Mouse (Mus musculus): ENCODE data around the gene Ube2v1. TPM values are rescaled to one million over a fixed set of nuclear protein-coding genes. Genes with fewer than 3 reads are reported as not detected.

The Ube2v1 gene
- total RNA-seq, 1 experiment: 115 TPM

GRCm38 (mm10) chr2:167563035-167563434 lies 68.9 kb downstream of the Ube2v1 start:
- TF ChIP-seq ZNF384 (IDR thresholded peaks at IDR 0.05; ENCODE audit: low read depth, low read length): no peak
- no peak for TF ChIP-seq CHD2 (IDR thresholded peaks at IDR 0.05; ENCODE audit: low read depth, low read length)
- TF ChIP-seq ZC3H11A (IDR thresholded peaks at IDR 0.05; ENCODE audit: borderline replicate concordance, low read depth, low read length): no peak
- no peak for TF ChIP-seq MAFK (IDR thresholded peaks at IDR 0.05; ENCODE audit: insufficient read depth, low read depth, low read length)
- TF ChIP-seq HCFC1 (IDR thresholded peaks at IDR 0.05; ENCODE audit: borderline replicate concordance, insufficient read depth, low read length): no peak
- Histone ChIP-seq H3K4me1 (ENCODE audit: control insufficient read depth in 2 of 2, insufficient read depth in 2 of 2, low read length in 2 of 2, poor library complexity in 1 of 2) (peaks cover 0 to 18% of the 10 kb centered on the region in 2 experiments; a peak in 3 of 4 replicates), H3K9me3 (ENCODE audit: control insufficient read depth, insufficient read depth, low read depth, low read length) (no peaks in the 10 kb centered on the region), H3K9ac (ENCODE audit: insufficient read depth, low read depth, low read length, poor library complexity, severe bottlenecking) (no peak overlapping the region), H3K27ac (ENCODE audit: insufficient read depth, low read depth, low read length, poor library complexity, severe bottlenecking) (no peak overlapping the region), H3K36me3 (ENCODE audit: control insufficient read depth, insufficient read depth, low read length, poor library complexity, severe bottlenecking) (no peaks in the 10 kb centered on the region), H3K4me3 (ENCODE audit: insufficient read depth in 1 of 2, low read depth in 1 of 2, low read length in 2 of 2, poor library complexity in 1 of 2, severe bottlenecking in 1 of 2) (no peak overlapping the region)
- in situ Hi-C loops (cut with MboI; ENCODE audit: low sequenced_read_pairs in 2 of 2, unreplicated experiment in 2 of 2): no loop called here
- DNase-seq (ENCODE audit: low read depth, low spot score): no peak

DNA sequence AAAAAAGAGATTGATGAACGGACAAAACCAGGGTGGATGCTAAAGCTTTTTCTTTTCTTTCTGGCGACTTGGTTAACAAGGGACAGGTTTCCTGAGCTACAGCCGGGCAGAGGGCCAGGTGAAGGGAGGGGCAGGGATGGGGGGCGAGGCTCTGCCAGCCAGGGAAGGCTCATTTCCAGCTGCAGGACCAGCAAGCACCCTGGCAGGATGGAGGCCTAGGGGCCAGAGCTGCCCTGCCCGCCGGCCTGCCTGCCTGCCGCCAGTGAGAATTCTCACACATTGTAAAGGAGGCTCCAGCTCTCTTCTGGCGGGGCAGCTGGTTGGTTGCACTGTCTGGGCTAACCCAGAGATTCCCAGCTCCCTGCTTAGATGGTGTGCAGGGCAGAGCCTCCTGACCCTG lies 69.8 kb downstream of the Ube2v1 start:
- no peak for DNase-seq (ENCODE audit: low read depth, low spot score)
- peaks cover 0 to 18% of the 10 kb centered on the region in 2 experiments; a peak in 3 of 4 replicates for H3K4me1 ChIP-seq (ENCODE audit: control insufficient read depth in 2 of 2, insufficient read depth in 2 of 2, low read length in 2 of 2, poor library complexity in 1 of 2)
- no peak overlapping the region for H3K4me3 ChIP-seq (ENCODE audit: insufficient read depth in 1 of 2, low read depth in 1 of 2, low read length in 2 of 2, poor library complexity in 1 of 2, severe bottlenecking in 1 of 2)
- in situ Hi-C loops (cut with MboI; ENCODE audit: low sequenced_read_pairs in 2 of 2, unreplicated experiment in 2 of 2): no loop called here
- H3K9ac ChIP-seq (ENCODE audit: insufficient read depth, low read depth, low read length, poor library complexity, severe bottlenecking): no peak overlapping the region
- no peaks in the 10 kb centered on the region for H3K36me3 ChIP-seq (ENCODE audit: control insufficient read depth, insufficient read depth, low read length, poor library complexity, severe bottlenecking)
- no peak for TF ChIP-seq ZC3H11A (IDR thresholded peaks at IDR 0.05; ENCODE audit: borderline replicate concordance, low read depth, low read length)
- no peak for TF ChIP-seq ZNF384 (IDR thresholded peaks at IDR 0.05; ENCODE audit: low read depth, low read length)
- no peak for TF ChIP-seq HCFC1 (IDR thresholded peaks at IDR 0.05; ENCODE audit: borderline replicate concordance, insufficient read depth, low read length)
- no peak for TF ChIP-seq CHD2 (IDR thresholded peaks at IDR 0.05; ENCODE audit: low read depth, low read length)
- no peak for TF ChIP-seq MAFK (IDR thresholded peaks at IDR 0.05; ENCODE audit: insufficient read depth, low read depth, low read length)
- no peaks in the 10 kb centered on the region for H3K9me3 ChIP-seq (ENCODE audit: control insufficient read depth, insufficient read depth, low read depth, low read length)
- H3K27ac ChIP-seq (ENCODE audit: insufficient read depth, low read depth, low read length, poor library complexity, severe bottlenecking): no peak overlapping the region

DNA sequence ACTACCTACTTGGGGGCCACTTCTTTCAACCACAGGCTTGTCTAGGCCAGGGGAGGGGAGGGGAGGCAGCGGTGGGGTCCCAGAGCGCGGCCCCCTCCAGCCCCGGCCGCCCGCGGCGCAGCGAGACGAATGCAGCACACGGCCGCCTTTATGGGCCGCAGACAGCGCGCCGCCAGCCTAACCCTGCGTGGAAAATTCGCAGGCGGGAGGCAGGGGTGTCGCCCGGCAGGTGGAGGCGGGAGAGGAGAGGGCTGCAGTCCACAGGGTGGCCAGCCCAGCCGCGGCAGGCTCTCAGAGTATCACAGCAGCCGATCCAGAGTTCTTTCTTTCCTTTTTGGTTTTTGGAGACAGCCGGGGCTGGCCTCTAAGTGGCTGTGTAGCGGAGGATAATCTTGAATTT lies 72.5 kb downstream of the Ube2v1 start:
- Histone ChIP-seq H3K4me1 (ENCODE audit: control insufficient read depth in 2 of 2, insufficient read depth in 2 of 2, low read length in 2 of 2, poor library complexity in 1 of 2) (peaks cover 0 to 18% of the 10 kb centered on the region in 2 experiments; a peak in 3 of 4 replicates), H3K4me3 (ENCODE audit: insufficient read depth in 1 of 2, low read depth in 1 of 2, low read length in 2 of 2, poor library complexity in 1 of 2, severe bottlenecking in 1 of 2) (peak overlapping the region; percentile 24 to 41; a peak in 3 of 4 replicates), H3K36me3 (ENCODE audit: control insufficient read depth, insufficient read depth, low read length, poor library complexity, severe bottlenecking) (no peaks in the 10 kb centered on the region), H3K27ac (ENCODE audit: insufficient read depth, low read depth, low read length, poor library complexity, severe bottlenecking) (no peak overlapping the region), H3K9ac (ENCODE audit: insufficient read depth, low read depth, low read length, poor library complexity, severe bottlenecking) (peak overlapping the region; percentile 41), H3K9me3 (ENCODE audit: control insufficient read depth, insufficient read depth, low read depth, low read length) (no peaks in the 10 kb centered on the region)
- DNase-seq (ENCODE audit: low read depth, low spot score): no peak
- TF ChIP-seq ZC3H11A (IDR thresholded peaks at IDR 0.05; ENCODE audit: borderline replicate concordance, low read depth, low read length): no peak
- no peak for TF ChIP-seq HCFC1 (IDR thresholded peaks at IDR 0.05; ENCODE audit: borderline replicate concordance, insufficient read depth, low read length)
- no peak for TF ChIP-seq MAFK (IDR thresholded peaks at IDR 0.05; ENCODE audit: insufficient read depth, low read depth, low read length)
- no peak for TF ChIP-seq ZNF384 (IDR thresholded peaks at IDR 0.05; ENCODE audit: low read depth, low read length)
- TF ChIP-seq CHD2 (IDR thresholded peaks at IDR 0.05; ENCODE audit: low read depth, low read length): no peak
- in situ Hi-C loops (cut with MboI; ENCODE audit: low sequenced_read_pairs in 2 of 2, unreplicated experiment in 2 of 2): no loop called here

Other genes with a start within 250 kb of the Ube2v1 start
- 38.6 and 54.4 TPM in 2 replicates for gene Slc9a8, start 210.4 kb downstream of the Ube2v1 start, total RNA-seq (2012; rRNA removed)
- gene Rnf114, start 139.4 kb downstream of the Ube2v1 start, total RNA-seq (2012; rRNA removed): 39.3 and 48.1 TPM in 2 replicates
- gene Spata2, start 139.2 kb downstream of the Ube2v1 start, total RNA-seq (2012; rRNA removed): 10.0 and 11.0 TPM in 2 replicates
- gene Snai1, start 93.9 kb downstream of the Ube2v1 start, total RNA-seq (2012; rRNA removed): 1.4 and 3.4 TPM in 2 replicates
- 21.9 and 37.4 TPM in 2 replicates for gene Gm20431, start 29.4 kb upstream of the Ube2v1 start, total RNA-seq (2012; rRNA removed)
- gene Cebpb, start 56.8 kb upstream of the Ube2v1 start, total RNA-seq (2012; rRNA removed): 9.1 and 11.2 TPM in 2 replicates
- 43.7 and 54.9 TPM in 2 replicates for gene Tmem189, start 57.7 kb upstream of the Ube2v1 start, total RNA-seq (2012; rRNA removed)